Comparison of ENCODE assay signal across 9 mouse cellular contexts in genomic region chr1:42691202-42692170, GRCm38 (mm10). TPM values are rescaled to one million over a fixed set of nuclear protein-coding genes. Genes with fewer than 3 reads are reported as not detected.
DNase-seq lines count a peak whose midpoint lies in the region; ATAC-seq and TF ChIP-seq lines count a peak whose summit lies in the region.
"Had no signal": no experiment of that assay in that cellular context is flagged by ENCODE, and none has a peak within 500 bp of the region (broad histone marks: within the 10 kb centered on the region; RNA-seq: fewer than 3 reads in every experiment).

No protein-coding gene starts in this region.

- H3K27me3 ChIP-seq in forebrain, embryonic 10.5 days (ENCODE audit: poor library complexity, severe bottlenecking), result peaks cover 92% of the 10 kb centered on the region
- H3K27me3 ChIP-seq in kidney, embryonic 14.5 days (ENCODE audit: control insufficient read depth, insufficient read depth, low read length), result peaks cover 89% of the 10 kb centered on the region

- no peak for TF ChIP-seq POLR2A in lung, adult 2 months (IDR thresholded peaks at IDR 0.05; ENCODE audit: borderline replicate concordance, extremely low read depth, low read depth, low read length)

- H3K9ac ChIP-seq in kidney, embryonic 14.5 days (ENCODE audit: low read depth, low read length), result no peak overlapping the region

- no peaks in the 10 kb centered on the region for H3K9me3 ChIP-seq in forebrain, embryonic 10.5 days
- H3K9me3 ChIP-seq in kidney, embryonic 14.5 days (ENCODE audit: control insufficient read depth, low read length), result no peaks in the 10 kb centered on the region

- peak; percentile 40 for DNase-seq in CD4-positive, CD25-positive, alpha-beta regulatory T cell, adult 2 months (ENCODE audit: low read depth, low spot score)
- DNase-seq in lung, adult 2 months, result peak; percentile 33
- DNase-seq in lung, postnatal 25 days (ENCODE audit: low spot score), result no peak
- DNase-seq in forebrain, embryonic 10.5 days (ENCODE audit: extremely low spot score, low spot score), result peak; percentile 73
- DNase-seq in lung, postnatal 10 days, result peak; percentile 77
- DNase-seq in right cerebral cortex, postnatal 4 days, result peak; percentile 98

- H3K4me1 ChIP-seq in lung, adult 2 months (ENCODE audit: control insufficient read depth, insufficient read depth, low read length), result peaks cover 10% of the 10 kb centered on the region; the same call in 1 of the 2 replicates
- H3K4me1 ChIP-seq in forebrain, embryonic 10.5 days, result peaks cover 75% of the 10 kb centered on the region
- no peaks in the 10 kb centered on the region for H3K4me1 ChIP-seq in kidney, embryonic 14.5 days (ENCODE audit: control insufficient read depth, insufficient read depth, low read length)

- H3K36me3 ChIP-seq in forebrain, embryonic 10.5 days (replicated peaks), result no peaks in the 10 kb centered on the region
- no peaks in the 10 kb centered on the region for H3K36me3 ChIP-seq in kidney, embryonic 14.5 days (ENCODE audit: control insufficient read depth, insufficient read depth, low read length)

- no peak for ATAC-seq in CD4-positive, CD25-positive, alpha-beta regulatory T cell, adult 4 months
- ATAC-seq in kidney, embryonic 14.5 days (ENCODE audit: low FRiP score, low TSS enrichment), result no peak

- H3K27ac ChIP-seq in forebrain, embryonic 10.5 days, result peak overlapping the region; percentile 99
- no peak overlapping the region for H3K27ac ChIP-seq in kidney, embryonic 14.5 days (ENCODE audit: low read depth, low read length)

- no peak overlapping the region for H3K4me3 ChIP-seq in lung, adult 2 months (replicated peaks; ENCODE audit: extremely low read depth, low read depth, low read length)
- peak overlapping the region; percentile 94 for H3K4me3 ChIP-seq in forebrain, embryonic 10.5 days
- H3K4me3 ChIP-seq in kidney, embryonic 14.5 days (ENCODE audit: low read length), result peak overlapping the region; percentile 10; the same call in 1 of the 2 replicates
- H3K4me3 ChIP-seq: myocyte had no signal

- H3K4me2 ChIP-seq in kidney, embryonic 14.5 days (replicated peaks; ENCODE audit: low read depth, low read length), result peak overlapping the region; percentile 24

- TF ChIP-seq CTCF in lung, adult 2 months (IDR thresholded peaks at IDR 0.05; ENCODE audit: insufficient read depth, low read length), result peak; percentile 34; the same call in 1 of the 2 replicates

- 3% methylated on average over 9 of the region's 9 CpGs for WGBS in lung, adult 2 months
- WGBS in forebrain, embryonic 10.5 days, result 2% methylated on average over 9 of the region's 9 CpGs
- 1% methylated on average over 9 of the region's 9 CpGs for WGBS in kidney, embryonic 14.5 days

RNA-seq across cellular contexts. Expression of gene Pou3f3, which starts 4.1 kb away (rescaled TPM):
- under 1 TPM in 1 of 2 experiments, not detected in 1; 0.08 TPM for polyA plus RNA-seq in CD4-positive, CD25-positive, alpha-beta regulatory T cell, adult 4 months (2017; shearing (Covaris generic))
- polyA plus RNA-seq in lung, adult 2 months (2012; rRNA removed), result 0.06 and 0.07 TPM in 2 replicates
- polyA plus RNA-seq in forebrain, embryonic 10.5 days (2016; fragmentation: Nextera tagmentation; extraction: Ambion mirVana), result 13.4 and 14.4 TPM in 2 replicates
- 8.5 and 8.8 TPM in 2 replicates for polyA plus RNA-seq in kidney, embryonic 14.5 days (2014; fragmentation: Nextera tagmentation; extraction: Ambion mirVana)
- polyA plus RNA-seq: myocyte had no signal
